Mouse (Mus musculus) embryonic facial prominence, embryonic 15.5 days (tissue): Measurements from ENCODE around the gene Shroom4. TPM values are rescaled to one million over a fixed set of nuclear protein-coding genes. Genes with fewer than 3 reads are reported as not detected.

Experiments
- ATAC-seq: fragments of 200-750 bp; cut with Nextera tagmentation; 2 replicates; pipeline ENCODE4 v1.8.0; 2017; ENCODE audit warnings: low read depth, moderate TSS enrichment; ENCODE audit not compliant: insufficient number of reproducible peaks, low FRiP score, low TSS enrichment
- H3K27ac ChIP-seq: fragments of 300-500 bp; sonication (generic); replicated peaks from 2 replicates; pipeline ENCODE4 v1.5.1; 2015; ENCODE audit warnings: mild to moderate bottlenecking, inconsistent platforms
- H3K27me3 ChIP-seq: fragments of 300-500 bp; sonication (generic); 2 replicates; pipeline ENCODE4 v1.6.1; 2015; ENCODE audit warnings: inconsistent platforms
- H3K36me3 ChIP-seq: fragments of 300-500 bp; sonication (generic); 2 replicates; pipeline ENCODE4 v1.6.1; 2015; ENCODE audit warnings: mild to moderate bottlenecking, inconsistent platforms
- H3K4me1 ChIP-seq: fragments of 300-500 bp; sonication (generic); 2 replicates; pipeline ENCODE4 v1.6.1; 2015; ENCODE audit warnings: inconsistent platforms
- H3K4me2 ChIP-seq: fragments of 300-500 bp; sonication (generic); replicated peaks from 2 replicates; pipeline ENCODE4 v1.6.1; 2015; ENCODE audit warnings: mild to moderate bottlenecking, inconsistent platforms
- H3K4me3 ChIP-seq: fragments of 300-500 bp; sonication (generic); replicated peaks from 2 replicates; pipeline ENCODE4 v1.5.1; 2015; ENCODE audit warnings: mild to moderate bottlenecking, inconsistent platforms
- H3K9ac ChIP-seq: fragments of 300-500 bp; sonication (generic); 2 replicates; pipeline ENCODE4 v1.6.1; 2015; ENCODE audit warnings: inconsistent platforms
- H3K9me3 ChIP-seq: fragments of 300-500 bp; sonication (generic); replicated peaks from 2 replicates; pipeline ENCODE4 v1.6.1; 2016; ENCODE audit warnings: inconsistent platforms
- WGBS: fragments of 180-500 bp; shearing (Covaris S2); methylation state at CpG from one replicate; pipeline ENCODE4 v1.1.7; 2015; 5-methylcytosine and 5-hydroxymethylcytosine counted together
- polyA plus RNA-seq: library from polyadenylated mRNA; unstranded; fragments of >200 nt; fragmentation: Nextera tagmentation; extraction: Ambion mirVana; gene quantifications from 2 replicates; pipeline ENCODE4 v1.2.1, GENCODE M21; 2015

The Shroom4 gene
- 4.9 TPM in 2 replicates for polyA plus RNA-seq

- peaks cover 4% of the 10 kb centered on the region; the same call in 1 of the 2 replicates for H3K4me1 ChIP-seq
- H3K4me2 ChIP-seq: peak within 1 kb of the TSS; percentile 48
- peak; percentile 95 for ATAC-seq
- H3K9me3 ChIP-seq: no peaks in the 10 kb centered on the region
- no peaks in the 10 kb centered on the region for H3K36me3 ChIP-seq
- 16% methylated on average over 42 of the region's 55 CpGs for WGBS
- H3K27ac ChIP-seq: peak within 1 kb of the TSS; percentile 85
- H3K9ac ChIP-seq: peak within 1 kb of the TSS; percentile 39
- peak within 1 kb of the TSS; percentile 61 for H3K4me3 ChIP-seq
- H3K27me3 ChIP-seq: no peaks in the 10 kb centered on the region
These were observed at the start of gene Shroom4 for GRCm38 (mm10) chrX:6399626-6400397. Shroom4 (plus strand) TSS chrX:6399854.

GRCm38 (mm10) chrX:6356876-6357275 is 42.8 kb upstream of the Shroom4 start:
- Histone ChIP-seq H3K4me2 (no peak overlapping the region), H3K4me1 (no peaks in the 10 kb centered on the region), H3K4me3 (no peak overlapping the region), H3K9me3 (no peaks in the 10 kb centered on the region), H3K9ac (no peak overlapping the region), H3K27me3 (no peaks in the 10 kb centered on the region), H3K36me3 (no peaks in the 10 kb centered on the region), H3K27ac (no peak overlapping the region)
- no peak for ATAC-seq
- 57% methylated on average over 3 of the region's 3 CpGs for WGBS

GRCm38 (mm10) chrX:6357503-6358114 is 42.0 kb upstream of the Shroom4 start:
- WGBS: 74% methylated on average over 6 of the region's 6 CpGs

GRCm38 (mm10) chrX:6368822-6369221 is 30.8 kb upstream of the Shroom4 start:
- no peaks in the 10 kb centered on the region for H3K36me3 ChIP-seq
- ATAC-seq: no peak
- H3K4me3 ChIP-seq: no peak overlapping the region
- no peak overlapping the region for H3K9ac ChIP-seq
- 85% methylated on average over 1 of the region's 1 CpGs for WGBS
- H3K27me3 ChIP-seq: no peaks in the 10 kb centered on the region
- no peak overlapping the region for H3K4me2 ChIP-seq
- no peak overlapping the region for H3K27ac ChIP-seq
- H3K9me3 ChIP-seq: no peaks in the 10 kb centered on the region
- H3K4me1 ChIP-seq: no peaks in the 10 kb centered on the region

More at GRCm38 (mm10) chrX:6357503-6358114, 42.0 kb upstream of the Shroom4 start:
- H3K27me3 ChIP-seq: no peaks in the 10 kb centered on the region
- ATAC-seq: no peak
- no peak overlapping the region for H3K4me2 ChIP-seq
- no peak overlapping the region for H3K4me3 ChIP-seq
- H3K9me3 ChIP-seq: no peaks in the 10 kb centered on the region
- no peaks in the 10 kb centered on the region for H3K4me1 ChIP-seq
- H3K36me3 ChIP-seq: no peaks in the 10 kb centered on the region
- H3K27ac ChIP-seq: no peak overlapping the region
- H3K9ac ChIP-seq: no peak overlapping the region

GRCm38 (mm10) chrX:6370706-6371105 is 28.9 kb upstream of the Shroom4 start:
- Histone ChIP-seq H3K4me3 (no peak overlapping the region), H3K27ac (no peak overlapping the region), H3K9me3 (no peaks in the 10 kb centered on the region), H3K9ac (no peak overlapping the region), H3K4me1 (no peaks in the 10 kb centered on the region), H3K27me3 (no peaks in the 10 kb centered on the region), H3K36me3 (no peaks in the 10 kb centered on the region), H3K4me2 (no peak overlapping the region)
- 81% methylated on average over 3 of the region's 3 CpGs for WGBS
- no peak for ATAC-seq

GRCm38 (mm10) chrX:6393861-6394260 is 5.8 kb upstream of the Shroom4 start:
- H3K9me3 ChIP-seq: no peaks in the 10 kb centered on the region
- ATAC-seq: no peak
- H3K4me1 ChIP-seq: no peaks in the 10 kb centered on the region
- H3K4me2 ChIP-seq: no peak overlapping the region
- no peak overlapping the region for H3K27ac ChIP-seq
- no peak overlapping the region for H3K4me3 ChIP-seq
- H3K9ac ChIP-seq: no peak overlapping the region
- H3K27me3 ChIP-seq: no peaks in the 10 kb centered on the region
- no peaks in the 10 kb centered on the region for H3K36me3 ChIP-seq
- 63% methylated on average over 1 of the region's 1 CpGs for WGBS

GRCm38 (mm10) chrX:6399193-6399592 is 461 bp upstream of the Shroom4 start:
- no peaks in the 10 kb centered on the region for H3K27me3 ChIP-seq
- H3K4me2 ChIP-seq: peak overlapping the region; percentile 48
- H3K9me3 ChIP-seq: no peaks in the 10 kb centered on the region
- H3K4me1 ChIP-seq: peaks cover 4% of the 10 kb centered on the region; the same call in 1 of the 2 replicates
- peak overlapping the region; percentile 61 for H3K4me3 ChIP-seq
- no peak; the same call in 1 of the 2 replicates for ATAC-seq
- no peak overlapping the region for H3K9ac ChIP-seq
- H3K27ac ChIP-seq: peak overlapping the region; percentile 85
- no peaks in the 10 kb centered on the region for H3K36me3 ChIP-seq
- 68% methylated on average over 1 of the region's 1 CpGs for WGBS

- H3K4me2 ChIP-seq: peak overlapping the region; percentile 48
- H3K27me3 ChIP-seq: no peaks in the 10 kb centered on the region
- no peaks in the 10 kb centered on the region for H3K36me3 ChIP-seq
- 16% methylated on average over 44 of the region's 49 CpGs for WGBS
- H3K4me1 ChIP-seq: peaks cover 4% of the 10 kb centered on the region; the same call in 1 of the 2 replicates
- H3K4me3 ChIP-seq: peak overlapping the region; percentile 61
- ATAC-seq: peak; percentile 44
- no peaks in the 10 kb centered on the region for H3K9me3 ChIP-seq
- peak overlapping the region; percentile 39 for H3K9ac ChIP-seq
- H3K27ac ChIP-seq: peak overlapping the region; percentile 85
These were observed 855 bp downstream of the Shroom4 start for GRCm38 (mm10) chrX:6400398-6401020.

- H3K4me3 ChIP-seq: no peak overlapping the region
- H3K4me1 ChIP-seq: peaks cover 4% of the 10 kb centered on the region; the same call in 1 of the 2 replicates
- H3K27me3 ChIP-seq: no peaks in the 10 kb centered on the region
- 83% methylated on average over 4 of the region's 4 CpGs for WGBS
- ATAC-seq: no peak
- no peak overlapping the region for H3K4me2 ChIP-seq
- no peaks in the 10 kb centered on the region for H3K9me3 ChIP-seq
- no peaks in the 10 kb centered on the region for H3K36me3 ChIP-seq
- no peak overlapping the region for H3K27ac ChIP-seq
- H3K9ac ChIP-seq: no peak overlapping the region
These were observed 3.3 kb downstream of the Shroom4 start for GRCm38 (mm10) chrX:6402921-6403320.

GRCm38 (mm10) chrX:6409114-6409513 is 9.5 kb downstream of the Shroom4 start:
- 58% methylated on average over 6 of the region's 6 CpGs for WGBS
- ATAC-seq: no peak
- H3K27me3 ChIP-seq: no peaks in the 10 kb centered on the region
- H3K4me1 ChIP-seq: no peaks in the 10 kb centered on the region
- no peaks in the 10 kb centered on the region for H3K9me3 ChIP-seq
- H3K4me3 ChIP-seq: no peak overlapping the region
- no peak overlapping the region for H3K9ac ChIP-seq
- H3K4me2 ChIP-seq: no peak overlapping the region
- no peak overlapping the region for H3K27ac ChIP-seq
- H3K36me3 ChIP-seq: no peaks in the 10 kb centered on the region

- 81% methylated on average over 12 of the region's 12 CpGs for WGBS
- Histone ChIP-seq H3K9ac (no peak overlapping the region), H3K9me3 (no peaks in the 10 kb centered on the region), H3K4me1 (no peaks in the 10 kb centered on the region), H3K4me2 (no peak overlapping the region), H3K4me3 (no peak overlapping the region), H3K27me3 (no peaks in the 10 kb centered on the region), H3K36me3 (no peaks in the 10 kb centered on the region), H3K27ac (no peak overlapping the region)
- no peak for ATAC-seq
These were observed 15.8 kb downstream of the Shroom4 start for GRCm38 (mm10) chrX:6415412-6415811.
